ENCODE assay signal across 17 mouse cellular contexts in the genomic region with DNA sequence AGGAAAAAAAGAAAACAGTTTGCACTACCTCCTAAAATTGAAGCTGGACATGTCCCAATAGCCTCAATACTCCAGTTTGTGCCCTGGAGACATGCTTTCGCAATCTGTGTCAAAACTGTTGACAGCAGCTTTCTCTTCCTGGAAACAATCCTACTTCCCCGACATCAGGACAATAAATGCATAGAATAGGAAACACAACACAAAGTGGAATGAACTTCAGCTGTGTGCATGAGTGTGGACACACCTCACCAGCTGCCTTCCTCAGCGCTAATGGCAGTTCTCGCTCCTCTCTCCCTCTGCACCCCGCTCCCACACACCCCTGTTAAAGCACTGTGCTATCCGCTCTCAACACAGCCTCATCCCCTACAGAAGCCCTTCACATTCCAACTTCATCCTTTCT. TPM values are rescaled to one million over a fixed set of nuclear protein-coding genes. Genes with fewer than 3 reads are reported as not detected.
A peak's percentile ranks its signal among the peaks of the same experiment; 100 is the strongest.
DNase-seq lines count a peak whose midpoint lies in the region; ATAC-seq lines count a peak whose summit lies in the region.
"Had no signal": no experiment of that assay in that cellular context is flagged by ENCODE, and none has a peak within 500 bp of the region (broad histone marks: within the 10 kb centered on the region; RNA-seq: fewer than 3 reads in every experiment).

No protein-coding gene starts in this region.

- H3K4me3 ChIP-seq in midbrain, embryonic 11.5 days (ENCODE audit: low read depth, low read length): no peak overlapping the region
- H3K4me3 ChIP-seq in midbrain, embryonic 10.5 days: no peak overlapping the region
- no peak overlapping the region for H3K4me3 ChIP-seq in lung, embryonic 16.5 days (ENCODE audit: low read length)
- H3K4me3 ChIP-seq: kidney, embryonic 15.5 days; limb, embryonic 12.5 days; midbrain, embryonic 13.5 days had no signal

- no peak for DNase-seq in frontal cortex, postnatal 36 days (ENCODE audit: low spot score in 2 of 2)
- DNase-seq in midbrain, embryonic 11.5 days (ENCODE audit: low spot score, missing footprints): peak; percentile 19
- no peak for DNase-seq in midbrain, embryonic 10.5 days (ENCODE audit: low spot score)
- DNase-seq in skeletal muscle tissue, adult 2 months (ENCODE audit: low read depth, low spot score): peak; percentile 44
- DNase-seq in urinary bladder, postnatal 10 days (ENCODE audit: low spot score): no peak
- no peak for DNase-seq in left cerebral cortex, adult 9 months (ENCODE audit: low spot score in 2 of 2)
- DNase-seq: cerebellum, adult 11-12 months; embryo, embryonic 11 days; gastrocnemius, postnatal 36 days; layer of hippocampus, adult 9-11 months; right cerebral cortex, postnatal 14 days; thymus, postnatal 25 days had no signal

- H3K9ac ChIP-seq in midbrain, embryonic 11.5 days (ENCODE audit: low read length): no peak overlapping the region
- H3K9ac ChIP-seq in lung, embryonic 16.5 days (ENCODE audit: low read length): no peak overlapping the region
- H3K9ac ChIP-seq: kidney, embryonic 15.5 days; limb, embryonic 12.5 days; midbrain, embryonic 13.5 days had no signal

- no peaks in the 10 kb centered on the region for H3K4me1 ChIP-seq in midbrain, embryonic 11.5 days (ENCODE audit: control insufficient read depth, insufficient read depth, low read length)
- H3K4me1 ChIP-seq in midbrain, embryonic 10.5 days: no peaks in the 10 kb centered on the region
- H3K4me1 ChIP-seq in lung, embryonic 16.5 days (replicated peaks; ENCODE audit: control insufficient read depth, insufficient read depth, low read length): peaks cover 26% of the 10 kb centered on the region
- H3K4me1 ChIP-seq: limb, embryonic 12.5 days; midbrain, embryonic 13.5 days had no signal

- H3K27ac ChIP-seq in midbrain, embryonic 11.5 days (ENCODE audit: low read depth, low read length): no peak overlapping the region
- H3K27ac ChIP-seq in midbrain, embryonic 10.5 days (replicated peaks): no peak overlapping the region
- H3K27ac ChIP-seq in lung, embryonic 16.5 days (ENCODE audit: low read length): peak overlapping the region; percentile 27; the same call in 1 of the 2 replicates
- H3K27ac ChIP-seq: kidney, embryonic 15.5 days; limb, embryonic 12.5 days; midbrain, embryonic 13.5 days had no signal

- no peaks in the 10 kb centered on the region for H3K36me3 ChIP-seq in midbrain, embryonic 11.5 days (ENCODE audit: control insufficient read depth, insufficient read depth, low read length)
- H3K36me3 ChIP-seq in midbrain, embryonic 10.5 days: peaks cover 82% of the 10 kb centered on the region
- no peaks in the 10 kb centered on the region for H3K36me3 ChIP-seq in lung, embryonic 16.5 days (ENCODE audit: control insufficient read depth, insufficient read depth, low read length)

- WGBS in midbrain, embryonic 11.5 days: 97% methylated on average over 6 of the region's 6 CpGs
- WGBS in midbrain, embryonic 10.5 days: 93% methylated on average over 6 of the region's 6 CpGs
- WGBS in lung, embryonic 16.5 days: 74% methylated on average over 6 of the region's 6 CpGs

- no peaks in the 10 kb centered on the region for H3K9me3 ChIP-seq in midbrain, embryonic 11.5 days (ENCODE audit: control insufficient read depth, low read length)
- H3K9me3 ChIP-seq in midbrain, embryonic 10.5 days (replicated peaks): peaks cover 39% of the 10 kb centered on the region
- H3K9me3 ChIP-seq in lung, embryonic 16.5 days (ENCODE audit: control insufficient read depth, low read length): peaks cover 2% of the 10 kb centered on the region; the same call in 1 of the 2 replicates

- no peak overlapping the region for H3K4me2 ChIP-seq in midbrain, embryonic 11.5 days
- H3K4me2 ChIP-seq in lung, embryonic 16.5 days (ENCODE audit: low read depth, low read length): no peak overlapping the region
- H3K4me2 ChIP-seq: kidney, embryonic 15.5 days; limb, embryonic 12.5 days; midbrain, embryonic 13.5 days had no signal

- H3K27me3 ChIP-seq in midbrain, embryonic 11.5 days (ENCODE audit: control insufficient read depth, insufficient read depth, low read length): no peaks in the 10 kb centered on the region
- no peaks in the 10 kb centered on the region for H3K27me3 ChIP-seq in midbrain, embryonic 10.5 days (ENCODE audit: low read depth, poor library complexity, severe bottlenecking)
- no peaks in the 10 kb centered on the region for H3K27me3 ChIP-seq in lung, embryonic 16.5 days (ENCODE audit: control insufficient read depth, insufficient read depth, low read depth, low read length)
- H3K27me3 ChIP-seq: kidney, embryonic 15.5 days; limb, embryonic 12.5 days; midbrain, embryonic 13.5 days had no signal

- ATAC-seq in frontal cortex, adult (ENCODE audit: low TSS enrichment): peak; percentile 16; the same call in 1 of the 2 replicates
- ATAC-seq in midbrain, embryonic 11.5 days (ENCODE audit: low FRiP score): no peak
- ATAC-seq in lung, embryonic 16.5 days (ENCODE audit: low read depth): peak; percentile 49; the same call in 1 of the 2 replicates
- ATAC-seq: midbrain, embryonic 13.5 days had no signal

RNA-seq across cellular contexts. Expression of gene Ppp6r3, which starts 12.8 kb away (rescaled TPM):
- 81.8 and 84.2 TPM in 2 replicates for polyA plus RNA-seq in midbrain, embryonic 11.5 days (2014; fragmentation: Nextera tagmentation; extraction: Ambion mirVana)
- 71.3 and 79.7 TPM in 2 replicates for polyA plus RNA-seq in midbrain, embryonic 10.5 days (2016; fragmentation: Nextera tagmentation; extraction: Ambion mirVana)
- 65.0 and 66.2 TPM in 2 replicates for polyA plus RNA-seq in lung, embryonic 16.5 days (2015; fragmentation: Nextera tagmentation; extraction: Ambion mirVana)

Comparison
In these comparisons a context has a peak if more than half of its experiments do, and no peak if none do; other contexts are left out.
1. DNase-seq: peak in midbrain, embryonic 11.5 days (single experiment) and skeletal muscle tissue, adult 2 months (single experiment); none in frontal cortex, postnatal 36 days (0 of 2), midbrain, embryonic 10.5 days (single experiment), urinary bladder, postnatal 10 days (single experiment) and left cerebral cortex, adult 9 months (0 of 2).